Mouse (Mus musculus) layer of hippocampus, postnatal 10 days (tissue): ENCODE measurements at regions not wholly inside any gene's neighbourhood (a gene's known extent, or its start where the extent isn't known, plus 50 kb on each side); places are given as distances from the start of the nearest gene placed in this dataset.

Source experiments
- DNase-seq, 2 experiments: peaks; one replicate each; pipeline ENCODE4 v3.0.0; 2021; ENCODE audit warnings: low spot score in 2 of 2

DNA sequence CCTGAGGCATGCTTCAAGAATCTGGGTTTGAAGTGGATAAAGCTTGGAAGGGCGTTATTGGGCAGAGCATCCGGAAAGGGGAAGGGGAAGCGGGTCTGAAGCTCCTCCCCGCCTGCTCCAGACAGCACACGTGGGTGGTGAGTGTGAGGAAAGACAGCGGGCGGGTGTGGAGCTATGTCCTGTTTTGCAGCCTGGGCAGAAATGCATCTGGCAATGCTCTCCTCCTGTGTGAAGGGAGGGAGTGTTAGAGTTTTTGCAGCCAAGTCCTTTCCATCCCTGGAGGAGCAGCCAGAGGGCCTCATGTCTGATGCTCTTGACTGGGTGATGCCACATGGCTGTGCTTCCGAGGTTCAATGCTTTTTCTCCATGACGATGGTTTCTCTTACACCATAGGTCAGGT lies 73.4 kb upstream of the Fndc3a start:
- no peak for DNase-seq

DNA sequence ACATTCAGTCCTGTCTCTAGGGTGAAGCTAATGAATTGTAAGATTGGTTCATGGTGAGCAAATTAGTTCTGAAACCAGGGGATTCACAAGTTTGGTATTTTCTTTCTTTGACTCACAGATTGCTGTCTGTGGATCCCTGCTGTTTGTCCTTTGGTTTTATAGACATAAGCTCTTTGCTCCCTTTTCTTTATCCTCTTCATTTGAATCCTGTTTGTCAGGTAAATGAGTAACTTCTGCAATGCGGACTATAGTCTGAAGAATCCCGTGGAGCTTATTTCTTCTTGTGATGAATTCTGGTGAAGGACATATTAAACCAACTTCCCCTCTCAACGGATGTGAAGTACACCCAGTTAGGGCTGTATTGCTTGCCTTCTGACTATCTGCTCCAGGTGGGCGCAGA lies 69.6 kb upstream of the Fndc3a start:
- DNase-seq, result no peak

DNA sequence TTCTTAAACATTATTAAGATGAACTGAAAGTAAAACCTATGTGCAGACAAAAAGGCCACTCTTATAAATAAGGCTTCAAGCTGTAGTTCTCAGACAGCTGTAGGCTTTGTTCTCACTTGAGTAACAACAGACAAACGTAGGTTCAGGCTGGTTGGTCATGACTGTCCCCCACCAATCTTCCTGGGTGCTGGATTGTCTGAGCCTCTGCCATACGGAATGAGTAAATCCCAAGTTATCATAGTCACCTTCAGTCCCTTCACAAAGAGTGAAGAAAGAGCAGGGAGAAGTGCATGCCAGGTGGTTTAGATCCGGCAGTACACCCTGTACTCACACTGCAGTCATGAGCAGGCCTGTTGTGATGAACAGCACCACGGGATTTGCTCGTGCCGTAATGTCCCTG lies 69.0 kb upstream of the Fndc3a start:
- DNase-seq, result no peak

DNA sequence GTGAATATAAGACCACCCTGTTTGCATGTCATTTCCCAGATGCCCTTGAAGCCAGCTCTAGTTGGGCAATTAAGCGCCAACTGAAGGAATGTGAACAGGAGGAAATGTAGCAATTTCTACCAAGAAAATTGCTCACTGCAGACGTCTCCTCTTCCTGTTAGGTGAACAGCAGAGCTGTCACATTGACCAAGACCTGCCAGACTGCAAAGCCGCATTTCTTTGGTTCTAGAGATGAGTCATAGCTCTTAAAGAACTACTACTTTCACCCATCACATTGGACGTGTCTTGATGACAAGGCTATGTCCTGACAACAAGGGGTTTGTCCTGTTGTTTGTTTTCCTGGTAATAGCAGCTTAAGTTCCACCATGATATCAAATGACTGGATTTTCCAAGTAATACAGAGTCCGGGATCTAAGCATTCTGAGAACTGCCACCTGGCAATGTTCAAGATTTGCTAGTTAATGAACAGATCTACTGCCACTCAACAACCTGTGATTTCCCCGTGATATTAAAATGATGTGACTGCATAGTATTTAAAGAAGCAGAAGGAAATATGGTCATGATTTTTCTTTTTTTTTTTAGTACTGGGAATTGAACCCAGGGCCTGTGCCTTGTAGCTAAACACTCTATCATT lies 68.2 kb upstream of the Fndc3a start:
- no peak for DNase-seq

DNA sequence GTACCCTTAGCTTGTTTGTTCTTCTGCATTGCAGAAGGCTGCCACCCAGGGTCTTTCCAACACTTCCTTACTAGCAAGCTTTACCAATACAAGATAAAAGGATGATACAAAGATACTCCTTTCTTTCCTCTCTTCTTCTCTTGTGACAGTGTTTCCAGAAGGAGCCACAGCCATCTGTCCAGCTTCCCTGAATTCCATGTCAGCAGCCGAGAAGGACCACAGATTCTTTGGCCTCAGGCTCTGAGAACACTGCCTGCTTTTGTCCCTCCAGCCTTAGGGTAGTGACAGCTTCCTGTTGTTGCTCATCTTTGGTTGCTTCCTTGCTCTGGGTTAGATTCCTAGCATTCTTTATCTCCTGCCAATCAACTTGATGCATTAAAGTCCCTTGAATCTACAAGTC lies 60.4 kb upstream of the Fndc3a start:
- no peak for DNase-seq

DNA sequence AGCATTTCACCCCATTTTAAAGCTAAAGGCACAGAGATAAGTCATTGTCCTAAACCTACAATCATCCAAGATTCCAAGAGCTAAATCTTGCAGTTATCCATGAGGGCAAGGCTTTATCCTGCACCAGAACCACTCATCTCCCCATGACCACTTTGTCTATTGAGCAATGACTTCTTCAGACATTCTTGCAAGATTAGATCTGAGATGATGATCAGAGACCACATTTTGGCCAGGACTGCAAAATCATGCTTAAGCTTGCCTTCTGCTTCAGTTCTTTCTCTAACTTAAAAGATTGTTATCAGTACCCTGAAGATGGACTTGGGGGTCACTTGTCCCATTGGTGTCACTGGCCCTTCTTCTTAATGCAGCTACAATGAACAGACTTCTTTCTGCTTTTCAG lies 50.3 kb upstream of the Fndc3a start:
- no peak for DNase-seq
